Mouse (Mus musculus): ENCODE results near the gene Msx2.

GRCm38 (mm10) chr13:53474491-53474890 is 1.6 kb upstream of the Msx2 start:
- TF ChIP-seq CTCF (IDR thresholded peaks at IDR 0.05; ENCODE audit: low read depth) (no peak), EP300 (IDR thresholded peaks at IDR 0.05; ENCODE audit: low read depth) (no peak)

Measured in liver, postnatal 0 days (tissue).